Mouse (Mus musculus): ENCODE measurements around the gene Clcn3.

Clcn3 gene

DNA sequence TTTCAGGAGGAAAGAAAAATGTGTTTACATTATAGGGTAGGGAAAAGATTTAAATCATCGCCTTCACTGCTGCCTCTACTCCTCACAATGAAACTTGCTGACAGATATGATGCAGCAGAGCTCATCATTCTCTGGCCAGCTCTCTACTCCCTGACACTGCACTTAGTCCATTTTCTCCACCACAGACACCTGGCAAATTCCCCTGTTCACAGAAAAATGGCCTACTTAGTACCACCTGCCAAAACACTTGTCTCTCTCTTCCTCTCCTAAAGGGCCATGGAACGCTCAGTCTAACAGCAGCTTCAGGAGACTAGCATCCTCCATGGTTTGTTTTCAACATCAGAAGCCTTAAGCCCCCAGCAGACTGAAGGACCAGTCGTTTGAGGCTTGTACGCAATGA is 31.8 kb downstream of the Clcn3 start:
- no peak for DNase-seq

DNA sequence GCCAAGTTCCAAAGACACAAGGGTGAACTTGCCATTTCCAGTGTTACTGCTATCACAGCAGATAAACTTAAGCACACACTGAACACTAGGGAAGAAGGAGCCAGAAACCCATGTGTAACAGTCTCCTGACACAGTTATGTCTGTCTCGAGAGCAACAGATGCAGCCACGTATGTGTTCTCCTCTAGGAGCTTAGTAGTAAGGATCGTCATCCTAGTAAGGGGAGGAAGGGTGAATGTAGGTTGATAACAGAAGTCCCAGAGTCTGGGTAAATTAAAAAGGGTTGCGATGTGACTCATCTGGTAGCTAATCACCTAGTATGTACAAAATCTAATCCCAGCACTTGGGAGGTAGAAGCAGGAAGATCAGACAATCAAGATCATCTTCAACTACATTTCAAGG is 33.2 kb downstream of the Clcn3 start:
- DNase-seq, result no peak

DNA sequence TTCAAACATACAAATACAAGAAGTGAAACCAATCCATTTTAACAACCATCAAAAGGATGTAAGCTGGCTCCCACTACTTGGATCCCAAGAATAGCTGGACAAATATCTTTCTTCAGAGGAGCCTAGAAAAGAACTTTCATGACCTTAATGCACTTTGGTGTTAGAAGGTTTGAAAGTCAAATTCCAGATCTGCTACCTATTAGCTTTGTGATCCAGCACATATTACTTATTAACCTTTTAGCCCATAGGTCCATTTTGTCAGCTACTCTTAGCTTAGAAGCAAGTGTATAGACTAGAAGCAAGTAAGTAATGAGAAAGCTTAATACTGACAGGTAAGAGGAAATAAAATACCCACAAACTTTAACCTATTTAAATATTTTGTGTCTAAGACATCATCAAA is 35.6 kb downstream of the Clcn3 start:
- DNase-seq, result no peak

GRCm38 (mm10) chr8:60942867-60943266 is 40.2 kb downstream of the Clcn3 start:
- no peak for DNase-seq

DNA sequence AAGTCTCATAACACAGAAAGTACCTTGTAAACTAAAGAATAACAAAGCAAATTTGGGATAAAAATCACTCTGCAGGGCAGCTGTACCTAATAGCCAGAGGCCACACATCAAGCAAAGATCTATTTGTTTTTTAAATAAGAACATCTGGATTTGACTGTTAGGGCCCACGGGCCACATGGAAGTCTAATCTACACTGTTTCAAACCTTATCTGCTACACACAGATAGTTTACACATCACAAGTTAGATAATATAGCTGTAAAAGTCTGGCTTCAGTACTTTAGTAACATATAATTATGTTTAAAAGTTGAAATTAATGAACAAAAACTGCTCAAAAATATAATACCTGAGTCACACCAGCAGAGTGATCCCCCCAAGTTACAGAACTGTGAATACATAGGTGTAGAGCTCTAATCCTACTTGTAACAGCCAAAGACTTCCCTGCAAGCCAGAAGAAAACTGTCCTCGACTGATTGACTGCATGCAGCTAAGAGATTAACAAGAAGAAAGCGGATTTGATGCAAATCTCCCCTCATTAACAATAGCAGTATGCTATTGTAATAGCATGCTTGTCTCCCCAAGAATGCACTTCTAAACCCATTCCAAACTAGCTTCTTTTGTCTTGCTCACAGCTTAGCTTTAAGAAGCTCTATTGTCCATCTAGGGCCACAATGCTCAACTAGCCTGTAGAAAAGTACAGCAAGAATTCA is 44.2 kb downstream of the Clcn3 start:
- DNase-seq, result no peak

DNA sequence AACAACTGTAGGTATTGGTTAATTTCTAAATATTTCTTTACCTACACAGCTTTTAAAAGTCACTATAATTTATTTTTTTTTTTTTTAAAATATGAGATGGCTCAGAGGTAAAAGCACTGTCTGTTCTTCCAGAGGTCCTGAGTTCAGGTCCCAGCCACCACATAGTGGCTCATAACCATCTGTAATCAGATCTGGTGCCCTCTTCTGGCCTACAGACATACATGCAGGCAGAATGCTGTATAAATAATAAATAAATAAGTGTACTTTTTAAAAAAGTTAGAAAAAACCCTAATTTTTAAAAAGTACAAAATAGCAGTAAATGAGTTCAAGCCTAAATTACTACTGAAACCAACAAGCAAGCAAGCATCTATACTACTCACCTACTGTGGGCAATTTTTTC is 49.5 kb downstream of the Clcn3 start:
- DNase-seq, result no peak

GRCm38 (mm10) chr8:60920176-60920575 is 62.9 kb downstream of the Clcn3 start:
- no peak for DNase-seq

- DNase-seq, result no peak
These were observed 64.0 kb downstream of the Clcn3 start for GRCm38 (mm10) chr8:60919069-60919468.

GRCm38 (mm10) chr8:60912554-60912953 is 70.5 kb downstream of the Clcn3 start:
- no peak for DNase-seq

DNA sequence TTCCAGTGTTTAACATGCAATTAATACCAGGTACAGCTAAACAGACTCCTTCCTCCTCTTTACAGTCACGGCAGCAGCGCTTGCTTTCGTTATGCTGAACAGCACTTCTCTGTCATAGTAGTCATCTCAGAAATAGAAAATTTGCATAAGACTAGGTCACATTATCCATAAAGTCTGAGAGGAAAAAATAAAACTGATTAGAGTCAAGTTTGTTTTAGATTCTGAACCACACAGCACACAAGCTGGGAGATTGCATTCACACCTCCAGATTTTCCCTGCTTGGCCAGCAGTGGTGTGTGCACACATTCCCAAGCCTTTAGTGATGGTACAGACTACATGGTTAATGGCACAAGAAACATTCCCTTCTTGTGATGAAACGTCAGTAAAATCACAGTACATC is 71.0 kb downstream of the Clcn3 start:
- DNase-seq, result no peak

DNA sequence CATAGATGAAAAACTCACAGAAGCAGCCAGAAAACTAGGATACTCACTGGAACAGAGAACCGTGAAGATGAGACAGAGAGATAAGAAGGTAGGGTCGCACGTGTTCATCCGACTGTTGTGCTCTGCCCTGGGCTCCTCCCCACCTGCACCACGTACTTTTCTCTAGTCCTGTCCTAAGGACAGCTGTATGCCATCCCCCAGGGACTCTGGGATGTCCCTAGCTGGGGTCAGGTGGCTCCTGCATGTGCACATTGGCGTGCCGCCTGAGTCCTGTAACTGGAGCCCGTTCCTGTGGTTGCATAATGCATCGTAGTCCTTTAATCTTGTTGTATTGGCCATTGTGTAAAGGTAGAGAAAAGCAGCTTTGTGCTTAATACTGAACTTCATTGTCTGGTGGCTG is 83.0 kb downstream of the Clcn3 start:
- DNase-seq, result peak; percentile 19

DNA sequence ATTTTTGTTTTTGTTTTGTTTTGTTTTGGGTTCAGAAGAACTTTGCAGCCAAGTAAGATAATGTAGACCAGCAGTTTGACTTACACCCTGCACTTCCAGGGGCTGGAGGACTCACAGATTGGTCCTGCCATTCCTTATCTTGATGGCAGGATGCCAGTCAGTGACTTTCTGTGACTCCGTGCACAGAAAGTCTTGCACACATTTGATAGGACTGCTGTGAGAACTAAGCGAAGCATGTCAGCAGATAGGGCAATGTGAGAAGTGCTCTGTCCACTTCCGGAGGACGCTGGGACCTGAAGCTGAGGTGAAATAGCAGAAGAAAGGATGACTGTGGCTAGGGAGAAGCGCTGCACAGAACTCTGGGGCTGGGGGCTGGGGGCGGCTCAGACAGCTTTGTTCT is 87.2 kb downstream of the Clcn3 start:
- no peak for DNase-seq

DNA sequence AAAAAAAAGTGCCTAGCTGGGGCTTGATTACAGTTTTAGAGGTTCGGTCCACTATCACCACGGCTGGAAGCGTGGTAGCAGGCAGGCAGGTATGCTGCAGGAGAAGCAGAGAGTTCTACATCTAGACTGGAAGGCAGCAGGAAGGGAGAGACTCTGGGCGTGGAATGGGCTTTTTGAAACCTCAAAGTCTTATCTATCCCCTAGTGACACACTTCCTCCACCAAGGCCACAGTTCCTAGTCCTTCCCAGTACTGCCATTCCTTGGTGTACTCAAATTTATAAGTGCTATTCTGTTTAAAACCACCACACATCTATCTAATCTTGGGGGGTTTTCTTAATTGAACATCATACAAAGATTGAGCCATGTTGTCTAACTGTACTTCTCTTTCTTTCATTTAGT is 91.3 kb downstream of the Clcn3 start:
- no peak for DNase-seq

- no peak for DNase-seq
These were observed 92.6 kb downstream of the Clcn3 start for GRCm38 (mm10) chr8:60890520-60890874.

DNA sequence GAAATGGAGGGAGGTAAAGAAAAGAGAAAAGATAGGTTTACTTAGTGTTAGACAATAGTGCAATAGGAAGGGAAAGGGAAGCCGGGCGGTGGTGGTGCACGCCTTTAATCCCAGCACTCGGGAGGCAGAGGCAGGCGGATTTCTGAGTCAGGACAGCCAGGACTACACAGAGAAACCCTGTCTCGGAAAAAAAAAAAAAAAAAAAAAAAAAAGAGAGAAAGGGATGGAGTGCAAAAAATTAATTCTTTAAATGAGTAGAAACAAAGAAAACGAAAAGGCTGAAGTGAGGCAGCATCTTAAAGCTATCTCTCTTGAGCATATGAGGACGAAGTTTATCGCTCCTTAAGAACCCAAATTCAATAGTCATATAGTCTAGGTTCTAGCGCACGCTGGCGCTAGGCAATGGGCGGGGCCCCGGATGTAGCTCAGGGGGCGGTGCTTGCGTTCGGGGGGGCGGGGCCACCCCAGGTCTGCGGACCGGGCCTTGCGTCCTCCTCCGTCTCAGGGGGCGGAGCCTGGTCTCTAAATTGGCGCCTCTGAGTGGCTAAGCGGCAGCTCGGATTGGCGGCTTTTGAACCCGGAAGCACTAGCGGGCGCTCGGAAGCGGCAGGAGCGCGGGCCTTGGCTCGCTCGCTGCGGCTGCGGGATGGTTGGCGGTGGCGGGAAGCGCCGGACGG is 93.1 kb downstream of the Clcn3 start, which contains the start of gene Hpf1:
Hpf1 (plus strand) TSS at position 576 of the 677 bp plus-strand sequence.
- DNase-seq, result peak; percentile 92

DNA sequence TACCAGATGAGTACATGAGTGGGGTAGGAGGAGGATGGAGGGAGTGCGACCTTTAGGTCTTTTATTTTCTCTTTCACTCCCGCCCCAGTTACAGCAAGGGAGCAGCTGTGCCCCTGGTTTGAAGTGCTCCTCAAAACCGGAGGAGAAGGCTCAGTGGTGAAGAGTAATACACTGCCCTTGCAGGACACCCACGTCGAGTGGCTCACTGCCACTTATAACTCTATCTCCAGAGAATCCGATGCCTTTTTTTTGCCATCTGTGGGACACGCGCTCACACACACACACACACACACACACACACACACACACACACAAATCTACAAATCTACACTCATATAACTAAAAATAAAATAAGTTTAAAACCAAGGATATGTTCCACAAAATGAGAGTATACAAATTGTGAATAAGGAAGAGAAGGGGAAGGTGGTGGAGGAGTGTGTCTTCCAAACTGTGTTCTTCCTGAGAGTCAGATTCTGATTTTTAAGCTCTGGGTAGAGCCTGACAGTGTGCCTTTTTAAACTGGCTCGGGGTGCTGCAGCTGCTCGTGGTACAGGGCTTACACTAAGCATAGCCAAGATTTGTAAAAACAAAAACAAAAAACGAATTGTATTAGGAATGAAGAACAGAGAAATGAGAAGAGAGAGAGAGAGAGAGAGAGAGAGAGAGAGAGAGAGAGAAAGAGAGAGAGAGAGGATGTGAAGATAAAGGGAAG is 93.8 kb downstream of the Clcn3 start:
- no peak for DNase-seq

- DNase-seq, result peak; percentile 12
These were observed 96.4 kb downstream of the Clcn3 start for GRCm38 (mm10) chr8:60886736-60887135.

DNA sequence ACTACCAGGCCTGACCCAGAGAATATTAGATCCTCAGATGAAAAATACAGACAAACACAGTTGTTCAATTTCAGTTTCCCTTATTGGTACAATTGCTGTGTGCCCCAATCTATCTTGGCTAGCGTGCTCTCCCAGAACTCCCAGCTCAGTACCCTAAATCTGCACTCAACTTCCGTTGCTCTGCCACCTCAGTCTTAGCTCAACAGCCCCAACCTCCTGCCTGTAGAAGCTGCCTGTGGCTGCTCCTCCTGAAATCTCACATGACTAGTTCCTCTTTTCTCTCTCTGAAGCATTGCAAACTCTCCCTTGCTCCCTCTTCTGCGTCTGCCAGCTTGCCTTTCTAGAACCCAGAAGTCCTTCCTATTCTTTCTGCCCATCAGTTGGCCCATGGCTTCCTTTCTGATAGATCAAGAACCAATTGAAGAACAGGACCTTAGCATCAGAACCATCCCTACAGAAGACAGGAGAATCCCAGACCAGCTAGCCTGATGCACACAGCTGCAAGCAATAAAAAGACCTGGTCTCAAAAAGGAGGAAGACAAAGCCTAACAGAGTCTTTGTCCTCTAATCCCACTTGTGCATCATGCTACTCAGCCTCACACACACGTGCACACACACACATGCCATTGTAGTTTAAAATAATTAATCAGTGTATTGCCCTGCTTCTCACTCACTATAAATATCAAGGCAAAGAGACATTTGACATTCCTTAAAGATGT is 99.5 kb downstream of the Clcn3 start:
- no peak for DNase-seq

- DNase-seq, result no peak
These were observed 104.5 kb downstream of the Clcn3 start for GRCm38 (mm10) chr8:60878617-60879016.

DNA sequence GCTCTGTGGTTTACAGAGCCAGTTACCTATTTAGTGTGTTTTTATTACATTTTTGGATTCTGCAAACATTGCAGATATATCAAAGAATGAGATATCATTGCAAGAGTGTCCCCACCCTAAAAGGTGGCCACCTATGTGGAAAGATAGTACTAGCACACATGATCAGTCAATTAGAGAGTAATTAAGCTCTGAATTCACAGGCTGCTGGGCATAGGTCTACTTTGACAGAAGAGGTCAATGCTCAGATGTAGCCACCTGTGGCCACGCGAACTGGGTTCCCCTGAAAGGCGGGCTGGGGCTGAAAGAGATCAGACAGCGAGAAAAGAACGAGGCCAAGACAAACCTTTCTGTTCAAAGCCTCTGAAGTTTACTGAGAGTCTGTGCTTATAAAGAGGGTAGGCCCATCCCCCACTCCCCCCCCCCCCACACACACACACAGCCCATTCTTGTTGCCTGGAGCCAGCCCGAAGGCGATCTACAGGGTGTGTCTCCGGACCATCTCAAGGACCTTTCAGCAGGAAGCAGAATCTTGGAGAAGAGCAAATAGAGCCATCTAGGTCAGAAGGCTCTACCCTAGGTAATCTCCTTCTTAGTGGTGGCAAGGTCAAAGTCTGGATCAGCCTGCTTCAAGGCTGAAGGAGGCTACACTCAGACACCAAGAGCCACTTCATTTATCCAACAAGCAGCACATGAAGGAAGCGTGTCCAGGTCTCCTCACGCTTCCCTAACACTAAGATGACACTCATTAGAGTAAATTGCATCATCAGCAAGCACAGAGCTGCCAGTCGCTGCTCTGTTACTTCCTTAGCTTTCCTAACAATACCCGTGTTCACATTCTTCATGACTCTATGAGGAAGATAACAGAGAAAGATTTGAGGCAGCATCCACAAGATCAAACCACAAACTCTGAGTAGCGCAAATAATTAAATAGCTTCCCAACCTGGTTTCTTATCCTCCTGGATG is 112.6 kb downstream of the Clcn3 start:
- peak; percentile 13 for DNase-seq

DNA sequence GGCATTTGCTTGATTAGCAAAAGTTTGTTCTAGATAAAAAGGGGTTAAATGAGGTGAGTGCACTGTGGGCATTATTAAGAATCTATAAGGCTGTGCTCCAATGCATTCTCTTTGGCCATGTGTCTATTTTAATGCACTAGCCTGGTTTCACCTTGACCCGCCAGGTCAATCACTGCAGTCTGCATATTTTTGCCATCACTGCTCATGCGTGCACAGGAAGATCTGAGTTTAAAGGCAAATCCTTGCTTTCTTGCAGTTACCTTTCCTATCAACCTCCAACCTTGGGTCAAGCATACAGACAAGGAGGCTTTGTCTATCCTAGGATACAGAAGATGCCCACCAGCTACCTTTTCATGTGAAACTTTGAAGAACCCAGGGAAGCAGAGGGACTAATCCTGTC is 113.3 kb downstream of the Clcn3 start:
- peak; percentile 63 for DNase-seq
